In genomic region chr11:22922546-22922945, GRCm38 (mm10) we compare ENCODE assay signal across 19 mouse cellular contexts. TPM values are rescaled to one million over a fixed set of nuclear protein-coding genes. Genes with fewer than 3 reads are reported as not detected.
"Had no signal": no experiment of that assay in that cellular context is flagged by ENCODE, and none has a peak within 500 bp of the region (broad histone marks: within the 10 kb centered on the region; RNA-seq: fewer than 3 reads in every experiment).

No protein-coding gene starts in this region.

- H3K4me2 ChIP-seq: lung, embryonic 14.5 days; midbrain, embryonic 12.5 days; neural tube, embryonic 13.5 days; neural tube, embryonic 15.5 days had no signal

- H3K4me3 ChIP-seq: midbrain, embryonic 10.5 days; midbrain, embryonic 12.5 days; myocyte; neural tube, embryonic 13.5 days; neural tube, embryonic 15.5 days had no signal

- H3K36me3 ChIP-seq: midbrain, embryonic 12.5 days; neural tube, embryonic 13.5 days; neural tube, embryonic 15.5 days had no signal

- H3K27ac ChIP-seq: midbrain, embryonic 10.5 days; midbrain, embryonic 12.5 days; neural tube, embryonic 13.5 days; neural tube, embryonic 15.5 days had no signal

- H3K4me1 ChIP-seq: midbrain, embryonic 12.5 days; neural tube, embryonic 15.5 days had no signal

- H3K9me3 ChIP-seq: midbrain, embryonic 10.5 days; midbrain, embryonic 12.5 days; neural tube, embryonic 13.5 days; neural tube, embryonic 15.5 days had no signal

- H3K9ac ChIP-seq: lung, embryonic 14.5 days; midbrain, embryonic 12.5 days; neural tube, embryonic 13.5 days; neural tube, embryonic 15.5 days had no signal

- ATAC-seq: midbrain, embryonic 16.5 days had no signal

- DNase-seq: lung, embryonic 14.5 days; lung, postnatal 10 days; lung, postnatal 4 days; midbrain, embryonic 14.5 days; retina, postnatal 1 day; right cerebral cortex, adult 18-20 months; right cerebral cortex, postnatal 25 days; right cerebral cortex, postnatal 4 days; spleen, adult 18-20 months; thymus, adult 18-20 months; thymus, postnatal 14 days; thymus, postnatal 36 days had no signal

- H3K27me3 ChIP-seq: midbrain, embryonic 12.5 days; neural tube, embryonic 13.5 days; neural tube, embryonic 15.5 days had no signal

RNA-seq across cellular contexts. Expression of gene Gm28048, which starts 59.3 kb away (rescaled TPM):
- polyA plus RNA-seq: small intestine, adult 2 months had no signal
